Mouse (Mus musculus): ENCODE data around the gene Efemp2. TPM values are rescaled to one million over a fixed set of nuclear protein-coding genes. Genes with fewer than 3 reads are reported as not detected.

Efemp2 gene
- total RNA-seq, 2 experiments from 2014 or later, result not detected

DNA sequence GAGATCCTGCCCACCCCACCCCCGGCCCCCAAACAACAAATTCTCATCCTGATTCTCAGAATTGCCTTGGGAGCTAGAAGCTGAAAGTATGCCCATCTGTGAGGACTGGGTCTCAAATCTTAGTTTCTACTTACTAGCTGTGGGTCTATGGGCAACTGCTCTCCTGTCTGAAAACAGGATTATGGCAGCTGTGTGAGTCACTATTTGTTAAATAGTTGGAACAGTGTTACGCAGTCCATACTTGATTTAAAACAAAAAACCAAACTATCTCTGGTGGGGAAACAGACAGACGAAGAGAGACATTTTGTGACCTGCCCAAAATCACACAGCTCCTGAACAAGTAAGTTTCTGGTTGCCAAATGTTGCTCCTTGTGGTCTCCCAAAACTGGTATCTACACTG, 24.1 kb upstream of the Efemp2 start:
- ATAC-seq (replicated peaks; ENCODE audit: poor library complexity), result no peak

DNA sequence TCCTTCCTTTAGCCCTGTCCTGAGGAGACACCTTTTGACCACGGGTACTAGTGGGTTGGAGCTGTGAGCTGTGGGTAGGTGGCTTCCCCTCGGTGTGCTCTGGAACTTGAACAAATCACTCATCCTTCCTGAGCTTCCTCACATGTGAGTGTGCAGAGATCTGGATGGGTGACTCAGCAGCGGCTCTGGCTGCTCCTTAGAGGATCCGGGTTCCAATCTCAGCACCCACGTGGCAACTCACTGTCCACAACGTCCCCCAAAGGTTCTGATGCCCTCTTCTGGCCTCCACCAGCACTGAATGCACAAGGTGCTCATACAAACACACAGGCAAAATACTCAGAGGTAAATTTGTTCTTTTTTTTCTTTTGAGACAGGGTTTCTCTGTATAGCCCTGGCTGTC, 22.0 kb upstream of the Efemp2 start:
- no peak for ATAC-seq (replicated peaks; ENCODE audit: poor library complexity)

DNA sequence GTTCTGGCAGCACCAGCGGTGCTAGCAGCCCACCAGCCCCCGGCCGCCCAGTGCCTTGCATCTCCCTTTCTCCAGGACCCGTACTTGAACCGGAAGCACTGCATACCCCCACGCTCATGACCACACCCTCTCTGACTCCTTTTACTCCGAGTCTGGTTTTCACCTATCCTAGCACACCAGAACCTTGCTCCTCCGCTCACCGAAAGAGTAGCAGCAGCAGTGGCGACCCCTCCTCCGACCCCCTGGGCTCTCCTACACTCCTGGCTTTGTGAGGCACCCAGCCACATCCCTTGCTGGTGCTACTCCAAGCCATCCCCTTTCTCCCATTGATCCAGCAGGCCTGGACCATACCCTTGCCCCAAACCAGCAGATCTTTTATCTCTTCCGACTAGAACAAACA, 18.7 kb upstream of the Efemp2 start:
- no peak for ATAC-seq (replicated peaks; ENCODE audit: poor library complexity)

DNA sequence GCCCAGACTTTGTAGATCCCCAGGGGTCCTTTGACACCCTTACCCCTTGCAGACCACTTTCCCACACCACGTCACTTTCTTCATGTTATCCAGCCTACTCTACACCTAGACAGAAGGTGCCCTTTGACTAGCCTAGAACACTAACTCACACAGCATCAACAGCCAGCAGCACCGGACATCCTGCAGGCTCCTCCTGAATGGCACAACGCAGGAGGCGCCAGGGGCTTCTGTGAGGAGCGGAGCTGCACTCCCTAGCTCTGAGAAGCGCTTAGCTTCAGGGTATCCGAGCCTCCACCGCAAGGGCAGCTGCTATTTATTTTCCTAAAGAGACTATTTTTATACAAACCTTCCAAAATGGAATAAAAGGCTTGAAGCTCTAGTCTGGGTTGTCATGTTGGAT, 18.2 kb upstream of the Efemp2 start:
- no peak for ATAC-seq (replicated peaks; ENCODE audit: poor library complexity)

DNA sequence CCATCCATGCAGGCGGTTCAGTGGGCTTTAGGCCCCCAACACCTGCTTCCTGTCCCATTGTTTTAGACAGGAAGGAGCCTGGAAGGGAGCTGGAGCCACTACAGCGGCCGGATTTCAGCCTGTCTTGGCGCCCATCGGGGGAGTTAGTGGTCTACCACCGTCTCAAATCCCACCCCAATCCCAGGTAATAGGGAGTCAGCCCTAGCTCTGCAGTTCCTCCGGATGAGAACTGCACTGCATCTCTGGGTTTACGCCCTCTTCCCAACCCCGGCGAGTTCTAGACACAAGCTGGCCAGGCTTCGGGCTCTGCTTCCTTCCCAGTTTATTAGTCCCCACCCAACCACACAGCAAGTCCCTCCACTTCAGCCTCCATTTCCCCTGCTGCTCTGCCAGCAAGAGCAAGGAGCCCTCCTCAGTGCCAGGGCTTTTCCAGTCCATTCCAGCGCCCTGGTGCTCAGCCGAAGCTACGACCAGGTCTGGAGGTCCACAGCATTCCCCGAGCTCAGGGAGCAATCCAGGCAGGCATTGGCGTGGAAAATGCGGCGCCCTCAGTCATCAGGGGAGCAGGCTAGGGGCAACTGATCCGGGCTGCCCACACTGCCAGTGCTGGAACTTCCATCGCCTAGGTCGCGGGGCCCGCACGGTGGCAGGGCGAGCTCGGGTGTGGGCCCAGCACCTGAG, 17.4 kb upstream of the Efemp2 start:
- ATAC-seq (replicated peaks; ENCODE audit: poor library complexity), result no peak

DNA sequence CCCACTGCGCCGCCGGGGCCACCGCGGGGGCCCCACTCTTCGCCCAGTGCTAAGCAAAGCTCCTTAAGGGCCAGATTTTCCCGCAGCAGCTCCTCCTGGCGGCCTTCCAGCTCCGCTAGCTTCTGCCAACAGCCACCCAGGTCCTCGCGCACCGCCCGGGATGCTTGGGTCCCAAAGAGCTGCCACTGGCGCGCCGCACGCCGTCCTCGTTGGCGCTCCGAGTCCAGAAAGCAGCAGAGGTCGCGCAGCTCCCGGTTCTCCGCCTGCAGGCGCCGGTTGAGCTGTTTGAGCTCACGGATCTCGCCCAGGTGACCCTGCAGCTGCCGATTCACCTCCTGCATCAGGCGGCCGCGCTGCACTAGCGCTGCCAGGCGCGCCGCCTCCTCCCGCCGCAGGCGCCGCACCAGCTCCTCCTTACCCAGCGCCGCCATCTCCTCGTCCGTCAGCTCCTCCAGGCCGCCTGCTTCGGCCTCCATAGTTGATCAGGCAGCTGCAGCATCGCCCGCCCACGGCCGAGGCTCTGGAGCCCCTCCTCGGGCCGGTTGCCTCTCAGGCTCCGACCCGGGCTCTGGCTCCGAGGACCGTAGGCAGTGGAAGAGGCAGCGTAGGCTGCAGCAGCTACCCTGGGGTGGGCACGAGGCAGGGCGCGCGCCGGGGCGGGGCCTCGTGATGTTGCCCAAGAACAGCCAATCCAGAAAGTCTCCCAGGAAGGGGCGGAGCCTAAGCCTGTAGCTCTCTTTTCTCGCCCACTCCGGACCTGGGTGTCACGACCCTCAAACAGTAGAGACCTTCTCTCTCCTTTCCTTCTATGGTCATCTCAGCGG, 16.6 kb upstream of the Efemp2 start:
- peak; percentile 85 for ATAC-seq (replicated peaks; ENCODE audit: poor library complexity)

DNA sequence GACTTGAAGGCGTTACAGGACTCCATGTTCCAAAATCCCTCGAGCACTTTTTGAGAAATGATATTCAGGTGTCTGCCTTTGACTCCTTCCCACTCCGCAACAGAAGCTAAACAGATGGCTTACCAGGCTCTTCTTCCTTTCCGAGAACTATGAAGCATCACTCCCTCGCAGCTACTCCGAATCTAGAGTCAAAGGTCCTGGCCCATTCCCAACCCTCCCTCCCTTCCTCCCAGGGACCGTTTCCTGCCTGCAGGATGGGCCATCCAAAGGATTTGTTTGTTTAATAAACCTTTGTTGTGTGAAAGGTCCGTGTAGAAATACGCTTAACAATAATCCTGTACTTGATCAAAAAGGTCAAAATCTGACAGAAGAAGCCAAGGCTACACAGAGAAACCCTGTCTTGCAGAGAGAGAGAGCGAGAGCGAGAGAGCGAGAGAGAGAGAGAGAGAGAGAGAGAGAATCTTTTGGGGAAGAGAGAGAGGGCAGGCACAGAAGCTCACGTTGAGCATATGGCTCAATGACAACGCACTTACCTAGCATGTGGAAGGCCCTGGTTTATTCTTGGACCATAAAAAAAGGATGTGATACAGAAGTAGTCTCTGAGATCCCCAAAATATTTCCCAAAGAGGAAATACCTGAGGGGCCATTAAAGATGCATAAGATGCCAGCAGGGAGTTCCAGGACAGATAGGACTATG, 15.9 kb upstream of the Efemp2 start, which contains the start of gene Ccdc85b:
Ccdc85b (minus strand) TSS at position 149 of the 697 bp plus-strand sequence.
- no peak for ATAC-seq (replicated peaks; ENCODE audit: poor library complexity)

DNA sequence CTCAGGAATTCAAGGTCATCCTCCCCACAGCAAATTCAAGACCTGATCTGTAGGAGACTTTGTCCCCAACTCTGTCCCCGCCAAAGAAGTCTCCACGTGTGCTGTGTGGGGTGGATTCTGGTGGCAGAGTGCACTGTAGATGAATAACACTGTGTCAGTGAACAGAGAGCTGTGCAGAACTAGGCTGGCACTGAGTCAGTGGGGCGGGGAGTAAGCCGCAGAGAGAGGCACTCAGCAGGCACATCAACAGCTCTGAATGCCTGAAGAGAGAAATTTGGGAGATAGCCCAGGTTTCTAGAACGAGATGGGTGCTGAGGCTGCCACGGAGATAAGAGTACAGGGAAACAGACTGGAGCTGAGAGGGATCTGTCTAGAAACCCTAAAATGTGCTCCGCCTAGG, 14.7 kb upstream of the Efemp2 start:
- ATAC-seq (replicated peaks; ENCODE audit: poor library complexity), result no peak

DNA sequence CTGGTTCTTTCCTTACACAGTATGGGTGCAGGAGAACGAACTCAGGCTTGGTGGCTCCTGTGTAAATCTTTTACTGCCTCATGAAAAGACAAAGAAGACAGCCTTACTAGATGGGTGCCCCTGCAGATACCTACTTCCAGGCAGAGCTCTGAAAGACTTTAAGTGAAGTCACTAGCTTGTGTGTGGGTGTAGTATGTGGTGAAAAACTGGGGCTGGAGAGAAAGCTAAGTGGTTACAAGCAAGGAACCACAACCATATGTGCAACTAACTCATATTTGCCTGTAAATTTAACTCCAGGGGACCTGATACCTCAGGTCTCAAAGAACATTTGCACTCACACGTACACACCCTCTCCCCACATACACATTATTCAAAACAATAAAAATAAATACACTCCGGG, 13.9 kb upstream of the Efemp2 start:
- no peak for ATAC-seq (replicated peaks; ENCODE audit: poor library complexity)

DNA sequence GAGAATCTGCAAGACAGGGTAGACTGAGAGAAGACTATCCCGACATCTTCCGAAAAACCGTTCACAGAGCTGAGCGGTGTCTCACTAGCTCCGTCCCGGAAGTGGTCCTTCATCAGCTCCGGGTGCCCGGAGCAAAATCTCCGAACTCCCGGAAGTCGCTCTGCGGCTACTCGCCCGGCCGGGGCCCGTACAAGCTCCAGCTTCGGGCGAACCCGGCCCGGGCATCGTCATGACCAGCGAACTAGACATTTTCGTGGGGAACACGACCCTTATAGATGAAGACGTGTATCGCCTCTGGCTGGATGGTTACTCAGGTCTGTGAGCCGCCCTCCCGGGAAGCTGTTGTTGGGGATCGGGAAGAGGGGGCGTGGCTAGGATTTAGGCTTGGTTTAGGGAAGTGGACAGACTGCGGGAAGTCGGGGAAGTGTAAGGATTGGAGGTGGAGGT, 13.3 kb upstream of the Efemp2 start, which contains the start of gene Fibp:
Fibp (plus strand) TSS at position 151 of the 447 bp plus-strand sequence.
- peak; percentile 74 for ATAC-seq (replicated peaks; ENCODE audit: poor library complexity)

DNA sequence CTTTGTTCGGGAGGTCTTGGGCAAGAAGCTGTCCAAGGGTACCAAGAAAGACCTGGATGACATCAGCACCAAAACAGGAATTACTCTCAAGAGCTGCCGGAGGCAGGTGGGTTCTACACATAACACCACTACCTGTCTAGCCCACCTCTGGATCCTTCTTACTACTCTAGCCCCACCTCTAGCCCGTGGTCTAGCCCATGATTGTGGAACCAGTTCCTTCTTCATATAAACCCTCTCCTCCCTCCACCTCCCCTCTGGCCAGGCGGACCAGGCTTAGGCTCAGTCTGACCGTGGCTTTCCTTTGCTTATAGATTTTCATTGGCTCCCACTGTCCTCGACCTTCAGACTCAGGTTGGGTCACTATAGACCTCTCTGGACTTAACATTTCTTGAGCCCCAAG, 12.3 kb upstream of the Efemp2 start:
- ATAC-seq (replicated peaks; ENCODE audit: poor library complexity), result no peak

DNA sequence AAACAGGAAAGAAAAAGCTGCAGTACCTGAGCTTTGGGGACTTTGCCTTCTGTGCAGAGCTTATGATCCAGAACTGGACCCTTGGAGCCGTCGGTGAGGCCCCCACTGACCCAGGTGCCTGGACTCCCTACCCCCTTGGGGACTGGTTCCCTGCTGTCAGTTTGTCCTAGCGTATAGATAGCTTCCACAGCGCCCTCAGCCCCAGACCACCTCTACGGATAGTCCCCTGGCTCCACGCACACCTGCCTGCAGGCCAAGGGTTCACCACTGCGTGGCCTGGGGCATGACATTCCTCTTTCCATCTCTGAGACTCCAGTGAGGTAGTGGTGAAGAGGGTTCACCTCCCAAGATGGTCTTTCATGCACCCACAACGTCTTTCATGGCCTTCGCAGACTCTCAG, 10.5 kb upstream of the Efemp2 start:
- ATAC-seq (replicated peaks; ENCODE audit: poor library complexity), result no peak

DNA sequence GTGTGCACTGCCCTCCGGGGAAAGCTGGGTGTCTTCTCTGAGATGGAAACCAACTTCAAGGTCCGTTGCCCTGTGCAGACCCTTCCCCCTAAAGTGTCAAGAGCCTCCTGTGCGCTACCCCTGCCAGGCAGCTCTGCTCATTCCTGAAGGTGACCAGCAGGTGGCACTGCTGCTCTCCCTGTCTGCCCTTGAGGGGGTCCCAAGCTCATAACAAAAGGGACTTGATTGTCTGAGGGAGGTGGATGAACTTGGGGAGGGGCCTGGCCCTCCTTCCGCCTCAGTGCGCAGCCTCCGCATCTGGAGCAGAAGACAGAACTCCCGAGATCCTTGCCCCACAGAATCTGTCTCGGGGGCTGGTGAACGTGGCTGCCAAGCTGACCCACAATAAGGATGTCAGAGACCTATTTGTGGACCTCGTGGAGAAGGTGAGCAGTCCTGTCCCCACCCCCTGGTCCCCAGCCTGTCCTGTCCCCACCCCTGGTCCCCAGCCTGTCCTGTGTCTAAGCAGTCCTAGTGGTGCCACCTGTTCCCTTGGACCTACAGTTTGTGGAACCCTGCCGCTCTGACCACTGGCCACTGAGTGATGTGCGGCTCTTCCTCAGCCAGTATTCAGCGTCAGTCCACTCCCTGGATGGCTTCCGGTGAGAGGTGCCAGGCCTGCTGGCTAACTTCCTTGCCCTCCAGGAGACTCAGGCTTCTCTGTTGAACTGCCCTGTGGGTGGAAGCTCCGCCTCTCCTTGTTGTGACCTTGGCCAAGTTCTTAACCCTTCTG, 9.8 kb upstream of the Efemp2 start:
- 0 out of 2 replicates have a peak, but pooled peaks have one; percentile 33 for ATAC-seq (replicated peaks; ENCODE audit: poor library complexity)

DNA sequence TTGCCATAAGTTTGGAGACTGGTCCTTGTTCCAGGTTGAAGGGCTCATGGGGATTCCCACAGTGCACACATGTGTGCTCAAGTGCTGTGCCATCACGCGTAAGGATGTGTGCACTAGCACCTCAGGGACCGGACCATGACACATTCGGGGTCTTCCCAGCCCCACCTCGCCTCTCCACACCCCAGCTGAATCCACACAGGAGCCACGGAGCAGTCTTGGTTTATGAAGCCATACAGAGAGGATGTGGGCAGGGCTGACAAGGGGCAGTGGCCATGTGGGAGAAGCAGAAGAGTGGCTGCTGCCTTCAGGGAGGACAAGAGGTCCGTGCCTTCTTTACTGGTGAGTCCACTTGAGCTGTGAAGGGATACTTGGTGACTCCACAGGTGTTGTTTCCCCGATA, 8.7 kb upstream of the Efemp2 start:
- ATAC-seq (replicated peaks; ENCODE audit: poor library complexity), result no peak

DNA sequence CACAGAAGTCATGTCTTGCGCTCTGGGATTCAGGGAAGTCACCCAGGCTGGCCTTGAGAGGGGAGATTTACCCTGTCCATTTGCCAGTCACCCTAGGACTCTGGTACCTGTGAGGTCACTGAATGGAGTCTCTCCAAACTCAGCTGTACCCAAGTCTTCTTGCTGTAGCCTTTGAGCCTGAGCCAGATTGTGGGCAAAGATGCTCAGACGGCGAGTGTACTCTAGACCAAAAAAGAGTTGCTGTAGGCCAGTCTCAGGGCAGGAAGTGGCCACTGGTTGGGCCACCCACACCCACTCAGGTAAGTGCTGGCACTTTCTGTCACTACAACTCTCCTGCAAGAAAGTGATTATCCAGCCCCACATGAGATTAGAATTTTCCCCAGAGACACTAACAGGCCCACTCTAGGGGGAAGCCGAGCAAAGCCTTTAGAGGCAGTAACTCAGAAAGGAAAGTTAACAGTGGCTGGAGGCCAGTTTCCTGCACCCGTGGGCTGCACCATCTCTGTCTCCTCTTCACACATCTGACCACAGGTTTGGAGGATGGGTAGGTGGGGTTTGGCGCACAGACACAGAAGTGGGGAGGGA, 6.7 kb upstream of the Efemp2 start:
- no peak for ATAC-seq (replicated peaks; ENCODE audit: poor library complexity)

DNA sequence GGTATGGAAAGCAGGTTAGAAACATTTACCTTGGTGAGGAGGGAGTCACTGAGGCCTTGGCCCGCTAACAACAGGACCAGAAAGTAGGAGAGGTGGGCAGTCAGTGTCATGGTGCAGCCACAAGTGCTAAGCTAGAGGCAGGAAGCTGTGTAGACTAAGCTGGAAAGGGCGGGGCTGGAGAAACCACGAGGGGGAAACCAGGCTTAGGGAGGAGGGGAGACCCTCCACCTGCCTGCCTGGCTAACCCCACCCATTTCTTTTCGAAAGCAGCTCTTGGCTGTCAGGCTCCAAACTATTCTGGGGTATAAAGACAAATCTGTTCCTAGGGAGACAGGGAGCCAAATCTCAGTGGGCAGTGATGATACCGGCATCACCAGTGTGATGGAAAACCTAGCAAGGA, 5.4 kb upstream of the Efemp2 start, which contains the start of gene Ctsw:
Ctsw (minus strand) TSS at position 134 of the 400 bp plus-strand sequence.
- ATAC-seq (replicated peaks; ENCODE audit: poor library complexity), result peak; percentile 29; the same call in 1 of the 2 replicates

DNA sequence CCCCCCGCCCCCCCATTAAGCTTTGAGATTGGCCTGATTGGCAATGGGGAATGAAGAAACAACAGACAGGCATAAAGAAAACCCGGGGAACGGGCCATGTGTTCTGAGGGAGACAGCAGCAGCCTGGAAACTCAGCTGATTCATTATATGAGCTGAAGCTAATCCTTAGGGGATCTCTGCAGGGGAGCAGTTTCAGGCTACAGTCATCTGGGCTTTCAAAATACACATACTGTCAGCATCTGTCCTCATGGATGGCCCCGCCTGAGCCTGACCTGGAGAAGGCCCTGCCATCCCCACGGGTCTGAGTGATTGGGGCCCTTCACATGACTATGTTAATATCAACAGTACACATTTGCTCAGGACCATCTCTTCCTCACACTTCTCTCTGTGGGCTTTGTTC, 1.9 kb upstream of the Efemp2 start:
- no peak for ATAC-seq (replicated peaks; ENCODE audit: poor library complexity)

DNA sequence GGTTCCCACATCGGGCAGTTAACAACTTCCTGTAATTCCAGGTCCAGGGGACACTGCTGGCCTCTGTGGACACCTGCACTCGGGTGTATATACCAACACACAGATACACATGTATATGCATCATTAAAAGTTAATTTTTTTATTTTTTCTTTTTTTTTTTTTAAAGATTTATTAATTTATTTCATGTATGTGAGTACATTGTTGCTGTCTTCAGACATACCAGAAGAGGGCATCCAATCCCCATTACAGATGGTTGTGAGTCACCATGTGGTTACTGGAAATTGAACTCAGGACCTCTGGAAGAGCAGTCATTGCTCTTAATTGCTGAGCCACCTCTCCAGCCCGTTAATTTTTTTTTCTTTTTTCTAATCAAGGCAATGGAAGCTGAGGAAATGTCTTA, 897 bp upstream of the Efemp2 start:
- ATAC-seq (replicated peaks; ENCODE audit: poor library complexity), result no peak

DNA sequence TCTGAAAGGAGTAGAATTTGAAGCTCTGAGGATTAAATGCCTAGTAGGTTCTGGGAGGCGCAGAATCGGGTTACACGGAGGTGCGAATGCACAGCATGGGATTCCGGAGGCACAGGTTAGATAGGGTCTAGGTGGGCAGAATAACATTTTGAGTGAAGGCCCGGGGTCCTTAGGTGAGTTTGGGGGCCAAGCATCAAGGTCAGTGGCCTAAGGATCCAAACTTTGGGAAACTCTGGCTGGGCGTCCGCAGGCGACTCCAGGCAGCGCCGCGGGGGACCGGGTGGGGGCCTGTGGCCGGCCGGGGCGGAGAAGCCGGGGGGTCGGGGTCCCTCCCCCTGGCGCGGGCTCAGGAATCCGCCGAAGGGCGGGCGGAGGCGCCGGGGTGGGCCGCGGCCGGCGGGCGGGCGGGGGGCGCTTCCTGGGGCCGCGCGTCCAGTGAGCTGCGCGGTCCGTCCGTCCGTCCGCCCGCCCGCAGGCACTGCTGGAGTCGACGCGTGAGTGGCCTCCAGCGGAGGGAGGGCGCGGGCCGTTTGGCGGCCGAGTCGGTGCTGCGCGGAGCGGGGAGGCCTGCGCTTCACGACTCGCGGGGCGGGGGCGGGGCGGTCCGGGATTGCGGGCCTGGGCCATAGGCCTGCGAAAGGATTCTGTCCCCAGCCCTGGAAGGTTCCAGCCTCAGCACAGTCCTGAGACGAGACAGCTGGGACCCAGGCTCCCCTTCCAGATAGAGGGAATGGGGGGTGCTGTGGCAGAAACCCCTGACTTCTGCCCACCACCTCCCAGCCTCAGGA, 721 bp downstream of the Efemp2 start:
- peak; percentile 33 for ATAC-seq (replicated peaks; ENCODE audit: poor library complexity)

All from megakaryocyte progenitor cell, adult 5-6 weeks (primary cell).